In the genomic region with DNA sequence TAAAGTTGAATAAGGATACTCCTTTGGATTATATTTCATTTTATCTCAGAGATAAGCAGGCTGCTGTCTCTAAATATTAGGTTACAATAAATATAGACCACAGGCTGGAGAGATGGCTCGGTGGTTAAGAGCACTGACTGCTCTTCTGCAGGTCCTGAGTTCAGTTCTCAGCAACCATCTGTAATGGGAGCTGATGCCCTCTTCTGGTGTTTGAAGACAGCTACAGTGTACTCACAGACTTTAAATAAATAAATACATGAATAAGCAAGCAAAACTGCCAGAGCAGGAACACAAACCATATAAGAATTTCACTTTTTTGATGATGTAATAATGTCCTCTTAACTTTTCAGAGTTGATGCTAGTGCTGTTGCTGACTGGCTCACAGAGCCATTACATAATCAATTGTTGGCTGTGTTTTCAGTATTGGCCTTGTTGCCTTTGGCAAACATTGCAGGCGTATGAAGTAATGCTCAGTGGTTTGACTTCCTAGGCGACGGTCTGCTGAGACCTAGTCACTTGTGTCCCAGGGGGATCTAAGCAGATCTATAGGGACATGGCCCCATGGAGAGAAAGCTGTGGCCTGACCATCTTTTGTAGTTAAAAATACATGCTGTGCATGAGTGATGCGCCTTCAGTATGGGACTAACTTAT, we compare ENCODE assay signal across 12 mouse cellular contexts. TPM values are rescaled to one million over a fixed set of nuclear protein-coding genes. Genes with fewer than 3 reads are reported as not detected.
A peak's percentile ranks its signal among the peaks of the same experiment; 100 is the strongest.
DNase-seq lines count a peak whose midpoint lies in the region; ATAC-seq and TF ChIP-seq lines count a peak whose summit lies in the region.
"Had no signal": no experiment of that assay in that cellular context is flagged by ENCODE, and none has a peak within 500 bp of the region (broad histone marks: within the 10 kb centered on the region; RNA-seq: fewer than 3 reads in every experiment).

No protein-coding gene starts in this region.

- H3K9me3 ChIP-seq in heart, embryonic 12.5 days (replicated peaks) = no peaks in the 10 kb centered on the region
- H3K9me3 ChIP-seq in liver, embryonic 16.5 days (replicated peaks; ENCODE audit: control insufficient read depth, low read length) = no peaks in the 10 kb centered on the region
- H3K9me3 ChIP-seq in neural tube, embryonic 15.5 days (replicated peaks) = no peaks in the 10 kb centered on the region
- H3K9me3 ChIP-seq in kidney, embryonic 15.5 days (replicated peaks) = no peaks in the 10 kb centered on the region
- no peaks in the 10 kb centered on the region for H3K9me3 ChIP-seq in forebrain, embryonic 13.5 days (replicated peaks)
- H3K9me3 ChIP-seq: midbrain, embryonic 12.5 days had no signal

- no peaks in the 10 kb centered on the region; the same call in 1 of the 2 replicates for H3K27me3 ChIP-seq in heart, adult 2 months (ENCODE audit: control insufficient read depth, insufficient read depth, low read length)
- no peaks in the 10 kb centered on the region for H3K27me3 ChIP-seq in heart, embryonic 12.5 days (replicated peaks)
- H3K27me3 ChIP-seq in liver, embryonic 16.5 days (ENCODE audit: control insufficient read depth, insufficient read depth, low read depth, low read length) = no peaks in the 10 kb centered on the region
- H3K27me3 ChIP-seq in neural tube, embryonic 15.5 days (replicated peaks) = no peaks in the 10 kb centered on the region
- H3K27me3 ChIP-seq in kidney, embryonic 15.5 days = no peaks in the 10 kb centered on the region
- no peaks in the 10 kb centered on the region for H3K27me3 ChIP-seq in forebrain, embryonic 13.5 days
- H3K27me3 ChIP-seq: midbrain, embryonic 12.5 days had no signal

- 63% methylated on average over 5 of the region's 5 CpGs for WGBS in heart, adult 2 months
- WGBS in heart, embryonic 12.5 days = 74% methylated on average over 5 of the region's 5 CpGs
- 63% methylated on average over 5 of the region's 5 CpGs for WGBS in liver, embryonic 16.5 days (ENCODE audit: insufficient replicate concordance)
- WGBS in neural tube, embryonic 15.5 days = 82% methylated on average over 5 of the region's 5 CpGs
- 86% methylated on average over 5 of the region's 5 CpGs for WGBS in kidney, embryonic 15.5 days
- WGBS in forebrain, embryonic 13.5 days = 81% methylated on average over 5 of the region's 5 CpGs

- H3K36me3 ChIP-seq in heart, adult 2 months (ENCODE audit: control insufficient read depth, insufficient read depth, low read length) = peaks cover 2% of the 10 kb centered on the region; the same call in 1 of the 2 replicates
- no peaks in the 10 kb centered on the region for H3K36me3 ChIP-seq in heart, embryonic 12.5 days
- H3K36me3 ChIP-seq in liver, embryonic 16.5 days (ENCODE audit: control insufficient read depth, insufficient read depth) = no peaks in the 10 kb centered on the region
- no peaks in the 10 kb centered on the region for H3K36me3 ChIP-seq in neural tube, embryonic 15.5 days
- no peaks in the 10 kb centered on the region for H3K36me3 ChIP-seq in kidney, embryonic 15.5 days
- no peaks in the 10 kb centered on the region for H3K36me3 ChIP-seq in forebrain, embryonic 13.5 days (ENCODE audit: poor library complexity, severe bottlenecking)
- H3K36me3 ChIP-seq: midbrain, embryonic 12.5 days had no signal

- H3K4me1 ChIP-seq in heart, adult 2 months (ENCODE audit: control insufficient read depth, insufficient read depth, low read length) = peaks cover 14% of the 10 kb centered on the region
- H3K4me1 ChIP-seq in heart, embryonic 12.5 days (replicated peaks) = peaks cover 60% of the 10 kb centered on the region
- H3K4me1 ChIP-seq in liver, embryonic 16.5 days (ENCODE audit: control insufficient read depth, low read depth, low read length) = no peaks in the 10 kb centered on the region; the same call in none of the 2 replicates
- peaks cover 4% of the 10 kb centered on the region; the same call in 1 of the 2 replicates for H3K4me1 ChIP-seq in neural tube, embryonic 15.5 days
- peaks cover 17% of the 10 kb centered on the region for H3K4me1 ChIP-seq in kidney, embryonic 15.5 days
- peaks cover 6% of the 10 kb centered on the region for H3K4me1 ChIP-seq in forebrain, embryonic 13.5 days

- no peak for TF ChIP-seq POLR2A in heart, adult 2 months (IDR thresholded peaks at IDR 0.05; ENCODE audit: insufficient read depth, low read depth, low read length)

- no peak overlapping the region for H3K27ac ChIP-seq in heart, adult 2 months
- H3K27ac ChIP-seq in heart, embryonic 12.5 days (ENCODE audit: poor library complexity, severe bottlenecking) = no peak overlapping the region
- H3K27ac ChIP-seq in liver, embryonic 16.5 days (ENCODE audit: low read length) = no peak overlapping the region
- no peak overlapping the region for H3K27ac ChIP-seq in neural tube, embryonic 15.5 days (replicated peaks)
- no peak overlapping the region for H3K27ac ChIP-seq in kidney, embryonic 15.5 days
- H3K27ac ChIP-seq in forebrain, embryonic 13.5 days = no peak overlapping the region
- H3K27ac ChIP-seq: hindbrain, postnatal 0 days; midbrain, embryonic 12.5 days had no signal

- peak; percentile 60 for TF ChIP-seq CTCF in heart, adult 2 months (IDR thresholded peaks at IDR 0.05)

- no peak overlapping the region for H3K4me2 ChIP-seq in heart, embryonic 12.5 days
- H3K4me2 ChIP-seq in liver, embryonic 16.5 days (ENCODE audit: low read depth, low read length) = no peak overlapping the region
- no peak overlapping the region for H3K4me2 ChIP-seq in neural tube, embryonic 15.5 days
- H3K4me2 ChIP-seq in kidney, embryonic 15.5 days = no peak overlapping the region
- H3K4me2 ChIP-seq in forebrain, embryonic 13.5 days = no peak overlapping the region
- H3K4me2 ChIP-seq: midbrain, embryonic 12.5 days had no signal

- H3K9ac ChIP-seq in heart, adult 2 months (ENCODE audit: low read depth, low read length) = no peak overlapping the region
- H3K9ac ChIP-seq in heart, embryonic 12.5 days = no peak overlapping the region
- no peak overlapping the region for H3K9ac ChIP-seq in liver, embryonic 16.5 days (ENCODE audit: low read depth, low read length)
- H3K9ac ChIP-seq in neural tube, embryonic 15.5 days (replicated peaks) = no peak overlapping the region
- H3K9ac ChIP-seq in kidney, embryonic 15.5 days = no peak overlapping the region
- no peak overlapping the region for H3K9ac ChIP-seq in forebrain, embryonic 13.5 days
- H3K9ac ChIP-seq: midbrain, embryonic 12.5 days had no signal

- intact Hi-C loops in heart, adult 2 months (cut with DNase I) = no loop called here

- peak; percentile 26 to 41 for DNase-seq in heart, adult 2 months
- peak; percentile 41 for DNase-seq in 416B (ENCODE audit: low read depth)
- DNase-seq in adrenal gland, adult 8-10 months = peak; percentile 58
- DNase-seq: cerebellum, adult 9-11 months; right cerebral cortex, adult 18-20 months had no signal

- H3K4me3 ChIP-seq in heart, adult 2 months = no peak overlapping the region
- no peak overlapping the region for H3K4me3 ChIP-seq in heart, embryonic 12.5 days
- no peak overlapping the region for H3K4me3 ChIP-seq in liver, embryonic 16.5 days (ENCODE audit: low read depth, low read length)
- H3K4me3 ChIP-seq in neural tube, embryonic 15.5 days (replicated peaks) = no peak overlapping the region
- no peak overlapping the region for H3K4me3 ChIP-seq in kidney, embryonic 15.5 days (replicated peaks)
- no peak overlapping the region for H3K4me3 ChIP-seq in forebrain, embryonic 13.5 days
- H3K4me3 ChIP-seq: midbrain, embryonic 12.5 days had no signal

- H3K79me2 ChIP-seq in heart, adult 2 months (replicated peaks; ENCODE audit: control insufficient read depth, insufficient read depth, low read length) = peaks cover 9% of the 10 kb centered on the region; the same call in 1 of the 2 replicates

- no peak for TF ChIP-seq EP300 in heart, adult 2 months (IDR thresholded peaks at IDR 0.05; ENCODE audit: insufficient read depth, low read depth, low read length)

- ATAC-seq in heart, embryonic 12.5 days (ENCODE audit: insufficient number of reproducible peaks, low FRiP score) = no peak
- ATAC-seq in liver, embryonic 16.5 days (ENCODE audit: low read depth) = peak; percentile 80
- no peak for ATAC-seq in neural tube, embryonic 15.5 days (ENCODE audit: low FRiP score)
- ATAC-seq in kidney, embryonic 15.5 days (replicated peaks; ENCODE audit: low FRiP score) = no peak
- no peak for ATAC-seq in forebrain, embryonic 13.5 days
- ATAC-seq: hindbrain, postnatal 0 days had no signal

RNA-seq across cellular contexts. Expression of a gene that starts 35.8 kb away (rescaled TPM):
- total RNA-seq in heart, adult 2 months (2021) = 10 to 100 TPM; 40.5 to 49.1 TPM
- polyA plus RNA-seq in heart, adult 2 months (2012; rRNA removed) = 24.0 and 41.8 TPM in 2 replicates
- 61.4 and 64.3 TPM in 2 replicates for polyA plus RNA-seq in heart, embryonic 12.5 days (2016; fragmentation: Nextera tagmentation; extraction: Ambion mirVana)
- total RNA-seq in adrenal gland, adult 8-10 months (2022) = 10 to 100 TPM; 50.5 to 93.1 (median 64.5) TPM
- 10.9 and 11.9 TPM in 2 replicates for polyA plus RNA-seq in liver, embryonic 16.5 days (2015; fragmentation: Nextera tagmentation; extraction: Ambion mirVana)
- polyA plus RNA-seq in neural tube, embryonic 15.5 days (2015; fragmentation: Nextera tagmentation; extraction: Ambion mirVana) = 27.7 and 36.7 TPM in 2 replicates
- polyA plus RNA-seq in kidney, embryonic 15.5 days (2015; fragmentation: Nextera tagmentation; extraction: Ambion mirVana) = 66.5 and 67.7 TPM in 2 replicates
- polyA plus RNA-seq in forebrain, embryonic 13.5 days (2015; fragmentation: Nextera tagmentation; extraction: Ambion mirVana) = 22.7 and 24.1 TPM in 2 replicates
